Mouse (Mus musculus) testis, adult 2 months (tissue): ENCODE results near the gene Bik. TPM values are rescaled to one million over a fixed set of nuclear protein-coding genes. Genes with fewer than 3 reads are reported as not detected.

ENCODE experiments used
- H3K27ac ChIP-seq: fragments of 200-500 bp; 2 replicates; pipeline ENCODE4 v1.5.1; 2012; ENCODE audit warnings: low read depth, low read length; ENCODE audit not compliant: control insufficient read depth, insufficient read depth
- H3K27me3 ChIP-seq: fragments of 200-500 bp; 2 replicates; pipeline ENCODE4 v1.6.1; 2012; ENCODE audit warnings: mild to moderate bottlenecking, low read length, moderate library complexity; ENCODE audit not compliant: control insufficient read depth, insufficient read depth
- H3K36me3 ChIP-seq: fragments of 200-500 bp; 2 replicates; pipeline ENCODE4 v1.6.1; 2012; ENCODE audit warnings: mild to moderate bottlenecking, low read length; ENCODE audit not compliant: control insufficient read depth, insufficient read depth
- H3K4me1 ChIP-seq: fragments of 200-500 bp; 2 replicates; pipeline ENCODE4 v1.6.1; 2012; ENCODE audit warnings: low read length; ENCODE audit not compliant: control insufficient read depth, insufficient read depth
- H3K4me3 ChIP-seq: fragments of 200-500 bp; 2 replicates; pipeline ENCODE4 v1.5.1; 2012; ENCODE audit warnings: low read depth, mild to moderate bottlenecking, low read length, moderate library complexity, mixed read lengths; ENCODE audit not compliant: control insufficient read depth
- CTCF ChIP-seq: fragments of 200-500 bp; IDR thresholded peaks from 2 replicates; pipeline ENCODE4 v1.5.1; 2012; ENCODE audit warnings: low read depth, mild to moderate bottlenecking, inconsistent platforms, low read length, moderate library complexity; ENCODE audit not compliant: control insufficient read depth, insufficient read depth, insufficient replicate concordance
- POLR2A ChIP-seq: fragments of 200-500 bp; IDR thresholded peaks from 2 replicates; pipeline ENCODE4 v1.6.1; 2012; ENCODE audit warnings: low read depth, mild to moderate bottlenecking, inconsistent platforms, low read length, moderate library complexity; ENCODE audit not compliant: control insufficient read depth
- polyA plus RNA-seq: library from polyadenylated mRNA; depleted of rRNA; stranded (reverse); fragments of >200 nt; gene quantifications from 2 replicates; pipeline ENCODE4 v1.2.3, GENCODE M21; 2012

The Bik gene
- polyA plus RNA-seq, 1 experiment = 11.0 TPM

GRCm38 (mm10) chr15:83573606-83574005, 46.9 kb downstream of the Bik start:
- H3K27ac ChIP-seq = no peak overlapping the region
- no peaks in the 10 kb centered on the region for H3K27me3 ChIP-seq
- no peaks in the 10 kb centered on the region for H3K36me3 ChIP-seq
- no peaks in the 10 kb centered on the region; the same call in 1 of the 2 replicates for H3K4me1 ChIP-seq
- H3K4me3 ChIP-seq = no peak overlapping the region
- TF ChIP-seq CTCF = no peak
- no peak for TF ChIP-seq POLR2A

- H3K36me3 ChIP-seq = no peaks in the 10 kb centered on the region
Measured at GRCm38 (mm10) chr15:83574731-83575351, 48.2 kb downstream of the Bik start.

GRCm38 (mm10) chr15:83575543-83575942, 48.9 kb downstream of the Bik start:
- TF ChIP-seq CTCF (no peak), POLR2A (no peak)
- Histone ChIP-seq H3K36me3 (no peaks in the 10 kb centered on the region), H3K4me1 (no peaks in the 10 kb centered on the region; the same call in 1 of the 2 replicates), H3K27me3 (no peaks in the 10 kb centered on the region), H3K4me3 (no peak overlapping the region), H3K27ac (no peak overlapping the region)

More at GRCm38 (mm10) chr15:83574731-83575351, 48.2 kb downstream of the Bik start:
- H3K27me3 ChIP-seq = no peaks in the 10 kb centered on the region
- H3K27ac ChIP-seq = no peak overlapping the region
- TF ChIP-seq CTCF (no peak), POLR2A (no peak)
- no peaks in the 10 kb centered on the region; the same call in 1 of the 2 replicates for H3K4me1 ChIP-seq
- no peak overlapping the region for H3K4me3 ChIP-seq

GRCm38 (mm10) chr15:83576651-83577050, 50.0 kb downstream of the Bik start:
- H3K27ac ChIP-seq = no peak overlapping the region
- TF ChIP-seq CTCF = no peak
- no peak for TF ChIP-seq POLR2A
- no peak overlapping the region for H3K4me3 ChIP-seq
- H3K4me1 ChIP-seq = no peaks in the 10 kb centered on the region; the same call in 1 of the 2 replicates
- H3K27me3 ChIP-seq = no peaks in the 10 kb centered on the region
- no peaks in the 10 kb centered on the region for H3K36me3 ChIP-seq

GRCm38 (mm10) chr15:83582931-83583330, 56.3 kb downstream of the Bik start:
- Histone ChIP-seq H3K27ac (no peak overlapping the region), H3K4me3 (no peak overlapping the region), H3K4me1 (no peaks in the 10 kb centered on the region; the same call in 1 of the 2 replicates), H3K36me3 (no peaks in the 10 kb centered on the region), H3K27me3 (no peaks in the 10 kb centered on the region)
- no peak for TF ChIP-seq CTCF
- TF ChIP-seq POLR2A = no peak

- Histone ChIP-seq H3K4me3 (no peak overlapping the region), H3K27me3 (no peaks in the 10 kb centered on the region), H3K36me3 (no peaks in the 10 kb centered on the region), H3K4me1 (no peaks in the 10 kb centered on the region; the same call in 1 of the 2 replicates), H3K27ac (no peak overlapping the region)
- TF ChIP-seq POLR2A (no peak), CTCF (peak; percentile 48; the same call in 1 of the 2 replicates)
Measured at GRCm38 (mm10) chr15:83583419-83584156, 56.9 kb downstream of the Bik start.

GRCm38 (mm10) chr15:83584741-83585220, 58.1 kb downstream of the Bik start:
- TF ChIP-seq CTCF (no peak), POLR2A (no peak)
- Histone ChIP-seq H3K4me3 (no peak overlapping the region), H3K27ac (no peak overlapping the region), H3K36me3 (no peaks in the 10 kb centered on the region), H3K4me1 (no peaks in the 10 kb centered on the region), H3K27me3 (no peaks in the 10 kb centered on the region)
